Mouse (Mus musculus) liver, embryonic 12.5 days (tissue): ENCODE data around the gene Rnf168. TPM values are rescaled to one million over a fixed set of nuclear protein-coding genes. Genes with fewer than 3 reads are reported as not detected.
A peak's percentile ranks its signal among the peaks of the same experiment; 100 is the strongest.

Experiments used
- ATAC-seq: fragments of 200-750 bp; cut with Nextera tagmentation; 2 replicates; pipeline ENCODE4 v1.8.0; 2017; ENCODE audit warnings: moderate number of reproducible peaks, mild to moderate bottlenecking, moderate library complexity
- H3K27ac ChIP-seq: fragments of 300-500 bp; sonication (generic); 2 replicates; pipeline ENCODE4 v1.5.1; 2016; ENCODE audit warnings: mild to moderate bottlenecking
- H3K27me3 ChIP-seq: fragments of 300-500 bp; sonication (generic); replicated peaks from 2 replicates; pipeline ENCODE4 v1.6.1; 2016; ENCODE audit warnings: mild to moderate bottlenecking, moderate library complexity
- H3K36me3 ChIP-seq: fragments of 300-500 bp; sonication (generic); 2 replicates; pipeline ENCODE4 v1.6.1; 2016; ENCODE audit warnings: mild to moderate bottlenecking, moderate library complexity
- H3K4me1 ChIP-seq: fragments of 300-500 bp; sonication (generic); 2 replicates; pipeline ENCODE4 v1.6.1; 2016
- H3K4me2 ChIP-seq: fragments of 300-500 bp; sonication (generic); 2 replicates; pipeline ENCODE4 v1.6.1; 2016; ENCODE audit warnings: mild to moderate bottlenecking, moderate library complexity
- H3K4me3 ChIP-seq: fragments of 300-500 bp; sonication (generic); 2 replicates; pipeline ENCODE4 v1.5.1; 2016; ENCODE audit warnings: mild to moderate bottlenecking, moderate library complexity
- H3K9ac ChIP-seq: fragments of 300-500 bp; sonication (generic); 2 replicates; pipeline ENCODE4 v1.6.1; 2016; ENCODE audit warnings: mild to moderate bottlenecking, moderate library complexity
- H3K9me3 ChIP-seq: fragments of 300-500 bp; sonication (generic); replicated peaks from 2 replicates; pipeline ENCODE4 v1.6.1; 2016; ENCODE audit warnings: mild to moderate bottlenecking, moderate library complexity
- WGBS: fragments of 180-500 bp; shearing (Covaris S2); methylation state at CpG from one replicate; pipeline ENCODE4 v1.1.7; 2016; ENCODE audit not compliant: insufficient replicate concordance; 5-methylcytosine and 5-hydroxymethylcytosine counted together
- polyA plus RNA-seq: library from polyadenylated mRNA; unstranded; fragments of >200 nt; fragmentation: Nextera tagmentation; extraction: Ambion mirVana; gene quantifications from 2 replicates; pipeline ENCODE4 v1.2.1, GENCODE M21; 2016

Gene Rnf168
- polyA plus RNA-seq, 1 experiment from 2014 or later = 24.7 TPM

GRCm38 (mm10) chr16:32330876-32331670 is 53.8 kb downstream of the Rnf168 start:
- no peaks in the 10 kb centered on the region for H3K27me3 ChIP-seq
- no peaks in the 10 kb centered on the region for H3K36me3 ChIP-seq
- no peaks in the 10 kb centered on the region for H3K9me3 ChIP-seq
- H3K27ac ChIP-seq = peak overlapping the region; percentile 95
- no peak for ATAC-seq
- WGBS = 51% methylated on average over 9 of the region's 9 CpGs
- peak overlapping the region; percentile 97 for H3K9ac ChIP-seq
- H3K4me1 ChIP-seq = peaks cover 36% of the 10 kb centered on the region
- peak overlapping the region; percentile 80 for H3K4me2 ChIP-seq
- peak overlapping the region; percentile 86 for H3K4me3 ChIP-seq

DNA sequence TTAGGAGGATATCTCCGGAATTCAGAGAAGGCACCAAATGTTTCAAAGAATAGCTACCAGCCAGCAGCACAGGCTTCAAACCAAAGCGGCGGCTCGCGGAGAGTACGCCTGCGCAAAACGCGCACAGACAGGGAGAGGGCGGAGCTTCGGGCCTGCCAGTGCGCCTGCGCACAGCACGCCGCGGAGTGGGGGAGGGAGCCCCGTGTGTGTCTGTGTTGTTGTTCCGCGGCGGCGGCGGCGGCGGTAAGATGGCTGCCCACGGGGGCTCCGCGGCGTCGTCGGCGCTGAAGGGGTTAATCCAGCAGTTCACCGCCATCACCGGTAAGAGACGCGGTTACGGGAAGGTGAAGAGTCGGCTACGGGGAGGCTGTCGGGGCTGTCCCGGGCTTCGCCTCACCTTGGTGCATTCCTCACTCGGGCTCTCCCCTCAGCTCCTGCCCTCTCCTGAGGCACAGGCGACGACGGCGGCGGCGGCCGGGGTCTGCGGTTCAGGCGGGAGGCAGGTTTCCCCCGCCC is 54.8 kb downstream of the Rnf168 start, which contains the start of gene Ubxn7:
TSS of gene Ubxn7 (plus strand) at position 218 of the 516 bp plus-strand sequence.
- WGBS = under 1% methylated on average over 52 of the region's 52 CpGs
- Histone ChIP-seq H3K9me3 (no peaks in the 10 kb centered on the region), H3K27me3 (no peaks in the 10 kb centered on the region), H3K4me2 (peak within 1 kb of the TSS; percentile 80), H3K9ac (peak within 1 kb of the TSS; percentile 97), H3K4me1 (peaks cover 44% of the 10 kb centered on the region), H3K27ac (peak within 1 kb of the TSS; percentile 95), H3K36me3 (no peaks in the 10 kb centered on the region), H3K4me3 (peak within 1 kb of the TSS; percentile 86)
- ATAC-seq = peak; percentile 95

GRCm38 (mm10) chr16:32332556-32333511 is 55.6 kb downstream of the Rnf168 start:
- Histone ChIP-seq H3K9me3 (no peaks in the 10 kb centered on the region), H3K4me3 (peak overlapping the region; percentile 86), H3K4me2 (peak overlapping the region; percentile 80), H3K27ac (peak overlapping the region; percentile 95), H3K4me1 (peaks cover 44% of the 10 kb centered on the region), H3K9ac (peak overlapping the region; percentile 97), H3K36me3 (no peaks in the 10 kb centered on the region), H3K27me3 (no peaks in the 10 kb centered on the region)
- under 1% methylated on average over 45 of the region's 54 CpGs for WGBS
- peak; percentile 74 for ATAC-seq

DNA sequence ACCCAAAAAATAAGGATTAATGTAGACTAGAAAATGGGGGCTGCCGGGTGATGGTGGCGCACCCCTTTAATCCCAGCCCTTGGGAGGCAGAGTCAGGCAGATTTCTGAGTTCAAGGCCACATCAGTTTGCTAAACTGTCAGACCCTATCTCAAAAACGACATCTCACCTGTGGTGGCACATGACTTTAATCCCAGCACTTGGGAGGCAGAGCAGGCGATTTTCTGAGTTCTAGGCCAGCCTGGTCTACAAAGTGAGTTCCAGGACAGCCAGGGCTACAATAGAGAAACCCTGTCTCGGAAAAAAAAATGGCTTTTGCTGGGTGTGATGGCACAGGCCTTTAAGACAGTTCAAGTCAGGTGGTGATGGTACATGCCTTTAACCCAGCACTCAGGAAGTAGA is 57.9 kb downstream of the Rnf168 start:
- Histone ChIP-seq H3K4me2 (no peak overlapping the region), H3K36me3 (no peaks in the 10 kb centered on the region), H3K9me3 (no peaks in the 10 kb centered on the region), H3K4me1 (peaks cover 50% of the 10 kb centered on the region), H3K9ac (no peak overlapping the region), H3K27me3 (no peaks in the 10 kb centered on the region), H3K4me3 (no peak overlapping the region), H3K27ac (no peak overlapping the region)
- no peak for ATAC-seq
- WGBS = 75% methylated on average over 5 of the region's 5 CpGs

- Histone ChIP-seq H3K9ac (no peak overlapping the region), H3K4me1 (peaks cover 48% of the 10 kb centered on the region), H3K36me3 (no peaks in the 10 kb centered on the region), H3K4me2 (no peak overlapping the region), H3K27me3 (no peaks in the 10 kb centered on the region), H3K27ac (no peak overlapping the region), H3K9me3 (no peaks in the 10 kb centered on the region), H3K4me3 (no peak overlapping the region)
- no peak for ATAC-seq
- 64% methylated on average over 7 of the region's 7 CpGs for WGBS
These were observed 58.9 kb downstream of the Rnf168 start for GRCm38 (mm10) chr16:32336026-32336780.

- no peaks in the 10 kb centered on the region for H3K9me3 ChIP-seq
- no peak overlapping the region for H3K9ac ChIP-seq
- H3K36me3 ChIP-seq = no peaks in the 10 kb centered on the region
- H3K4me3 ChIP-seq = no peak overlapping the region
- H3K4me1 ChIP-seq = peaks cover 45% of the 10 kb centered on the region
- ATAC-seq = no peak
- no peak overlapping the region for H3K4me2 ChIP-seq
- H3K27me3 ChIP-seq = no peaks in the 10 kb centered on the region
- H3K27ac ChIP-seq = no peak overlapping the region
These were observed 59.7 kb downstream of the Rnf168 start for GRCm38 (mm10) chr16:32337001-32337400.

DNA sequence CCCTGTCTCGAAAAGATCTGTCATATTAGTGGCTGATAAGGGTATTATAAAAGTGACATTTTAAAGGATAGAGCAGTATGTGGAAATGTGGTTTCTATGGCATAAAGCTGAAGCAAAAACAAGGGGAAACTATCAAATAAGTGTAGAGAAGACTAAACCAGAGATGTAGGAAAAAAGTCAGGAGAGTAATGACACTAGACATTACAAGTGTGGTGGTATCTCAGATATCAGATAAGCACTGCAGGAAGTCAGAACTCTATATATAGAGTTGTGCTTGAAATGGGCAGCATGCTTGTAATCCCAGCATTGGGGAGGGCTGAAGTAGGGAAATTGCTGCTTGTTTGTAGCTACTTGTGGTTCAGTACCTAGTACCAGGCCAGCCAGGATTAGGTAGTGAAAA is 63.2 kb downstream of the Rnf168 start:
- Histone ChIP-seq H3K4me3 (no peak overlapping the region), H3K27ac (no peak overlapping the region), H3K27me3 (no peaks in the 10 kb centered on the region), H3K36me3 (no peaks in the 10 kb centered on the region), H3K9ac (no peak overlapping the region), H3K4me2 (no peak overlapping the region), H3K4me1 (peaks cover 35% of the 10 kb centered on the region), H3K9me3 (no peaks in the 10 kb centered on the region)
- 33% methylated on average over 1 of the region's 1 CpGs for WGBS
- ATAC-seq = no peak

GRCm38 (mm10) chr16:32345521-32345920 is 68.3 kb downstream of the Rnf168 start:
- no peak for ATAC-seq
- H3K27ac ChIP-seq = no peak overlapping the region; the same call in 1 of the 2 replicates

DNA sequence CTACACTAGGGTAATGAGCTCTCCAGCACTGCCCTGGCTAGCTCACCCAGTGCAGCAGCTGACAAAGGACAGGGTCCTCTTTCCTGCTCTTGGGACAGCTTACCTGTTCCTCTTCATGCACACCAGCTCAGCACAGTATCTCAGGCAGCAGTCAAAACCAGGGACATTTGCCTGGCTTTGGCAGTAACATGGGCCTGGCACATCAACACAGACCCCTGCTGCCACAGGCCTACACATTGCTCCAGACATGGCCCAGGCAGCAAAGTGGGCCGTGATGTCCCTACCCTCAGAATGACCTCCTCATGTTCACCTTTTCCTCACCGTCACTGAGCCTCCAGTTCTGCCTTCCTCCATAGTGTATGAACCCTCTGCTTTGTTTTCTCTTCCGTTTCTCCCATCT is 73.5 kb downstream of the Rnf168 start:
- Histone ChIP-seq H3K9me3 (no peaks in the 10 kb centered on the region), H3K4me2 (no peak overlapping the region), H3K4me3 (no peak overlapping the region), H3K36me3 (peaks cover 30% of the 10 kb centered on the region), H3K4me1 (peaks cover 6% of the 10 kb centered on the region), H3K9ac (no peak overlapping the region), H3K27me3 (no peaks in the 10 kb centered on the region), H3K27ac (no peak overlapping the region)
- no peak for ATAC-seq
- 87% methylated on average over 3 of the region's 3 CpGs for WGBS

More at GRCm38 (mm10) chr16:32345521-32345920, 68.3 kb downstream of the Rnf168 start:
- H3K9me3 ChIP-seq = no peaks in the 10 kb centered on the region
- H3K4me2 ChIP-seq = no peak overlapping the region
- H3K27me3 ChIP-seq = no peaks in the 10 kb centered on the region
- H3K4me3 ChIP-seq = no peak overlapping the region
- H3K4me1 ChIP-seq = peaks cover 22% of the 10 kb centered on the region
- H3K36me3 ChIP-seq = no peaks in the 10 kb centered on the region
- H3K9ac ChIP-seq = no peak overlapping the region
